Mouse (Mus musculus): Measurements from ENCODE around the gene Efnb2.

Efnb2 gene

GRCm38 (mm10) chr8:8655346-8656340 is 5.4 kb downstream of the Efnb2 start:
- DNase-seq (ENCODE audit: low spot score) = no peak

- no peak for DNase-seq (ENCODE audit: low spot score)
These were observed 7.0 kb downstream of the Efnb2 start for GRCm38 (mm10) chr8:8653906-8654489.

- no peak for DNase-seq (ENCODE audit: low spot score)
These were observed 7.7 kb downstream of the Efnb2 start for GRCm38 (mm10) chr8:8653343-8653742.

GRCm38 (mm10) chr8:8652388-8652787 is 8.7 kb downstream of the Efnb2 start:
- DNase-seq (ENCODE audit: low spot score) = no peak

DNA sequence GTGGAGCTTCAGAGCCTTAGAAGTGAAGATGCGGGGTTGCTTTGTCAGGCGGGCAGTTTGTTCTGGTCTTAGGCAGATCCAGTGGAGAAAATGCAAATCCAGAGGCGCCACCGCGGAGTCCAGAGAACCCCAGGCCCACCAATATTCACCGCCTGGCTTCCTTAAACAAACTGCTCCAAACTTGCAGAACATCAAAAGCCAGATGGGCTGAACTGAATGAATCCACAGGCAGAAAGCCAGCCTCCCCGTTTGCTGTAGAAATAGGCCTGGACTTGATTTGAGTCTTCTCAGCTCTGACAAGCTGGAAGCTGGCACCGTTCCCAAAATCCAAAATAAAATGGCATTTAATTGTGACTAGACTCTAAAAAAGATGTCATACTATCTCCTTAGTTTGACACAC is 11.1 kb downstream of the Efnb2 start:
- DNase-seq (ENCODE audit: low spot score) = no peak

DNA sequence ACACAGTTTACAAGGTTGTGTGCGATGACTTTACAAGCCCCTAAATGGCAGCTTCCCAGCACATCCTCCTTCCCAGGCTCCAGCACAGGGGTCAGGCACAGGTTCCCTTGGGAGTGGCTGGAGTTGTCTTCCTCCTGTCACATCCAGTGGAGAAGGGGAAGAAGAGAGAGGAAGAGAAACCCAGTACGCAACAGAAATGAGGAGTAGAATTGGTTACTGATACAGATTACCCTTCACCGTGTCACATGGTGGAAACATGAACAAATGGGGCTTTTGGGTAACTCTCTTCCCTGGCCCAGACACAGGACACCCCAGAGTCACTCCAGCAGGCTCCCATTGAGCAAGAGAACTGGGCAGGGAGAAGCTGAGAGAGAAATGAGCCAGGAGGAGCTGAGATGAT is 11.5 kb downstream of the Efnb2 start:
- DNase-seq (ENCODE audit: low spot score) = no peak

DNA sequence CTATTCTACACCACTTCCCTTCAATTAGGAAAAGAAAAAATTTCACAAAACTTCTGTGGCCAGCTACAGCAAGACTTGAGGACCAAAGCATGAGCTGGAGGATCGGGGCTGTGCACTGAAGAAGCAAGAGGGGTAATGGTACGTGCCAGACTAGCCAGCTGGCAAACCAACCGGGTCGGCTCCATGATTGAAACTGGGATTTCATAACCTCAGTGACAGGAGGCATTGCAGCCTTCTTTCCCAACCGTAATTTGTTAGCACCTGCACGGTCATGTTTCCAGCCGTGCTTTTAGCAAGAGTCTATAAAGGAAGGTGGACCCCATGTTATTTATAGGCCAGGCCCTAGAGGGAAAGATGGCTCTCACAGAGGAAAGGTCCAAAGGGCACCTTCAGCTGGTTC is 12.4 kb downstream of the Efnb2 start:
- DNase-seq (ENCODE audit: low spot score) = no peak

DNA sequence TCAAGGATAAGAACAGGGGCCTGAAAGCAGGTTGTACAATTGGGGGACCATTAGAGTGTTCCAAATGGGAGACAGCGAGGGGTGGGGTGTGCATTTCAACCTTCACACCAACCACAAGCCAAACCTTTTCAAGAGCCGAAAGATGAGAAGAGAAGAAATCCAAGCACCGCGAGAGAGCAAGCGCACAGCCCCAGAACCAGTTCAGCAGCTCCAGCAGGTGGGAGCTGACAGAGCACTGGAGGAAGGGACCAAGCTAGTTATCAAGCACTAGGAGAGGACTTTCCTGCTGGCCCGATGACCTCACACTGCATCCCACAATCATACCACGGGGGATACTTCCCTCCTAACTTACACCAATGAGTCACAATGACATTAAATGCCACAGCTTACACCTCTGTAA is 13.2 kb downstream of the Efnb2 start:
- DNase-seq (ENCODE audit: low spot score) = no peak

DNA sequence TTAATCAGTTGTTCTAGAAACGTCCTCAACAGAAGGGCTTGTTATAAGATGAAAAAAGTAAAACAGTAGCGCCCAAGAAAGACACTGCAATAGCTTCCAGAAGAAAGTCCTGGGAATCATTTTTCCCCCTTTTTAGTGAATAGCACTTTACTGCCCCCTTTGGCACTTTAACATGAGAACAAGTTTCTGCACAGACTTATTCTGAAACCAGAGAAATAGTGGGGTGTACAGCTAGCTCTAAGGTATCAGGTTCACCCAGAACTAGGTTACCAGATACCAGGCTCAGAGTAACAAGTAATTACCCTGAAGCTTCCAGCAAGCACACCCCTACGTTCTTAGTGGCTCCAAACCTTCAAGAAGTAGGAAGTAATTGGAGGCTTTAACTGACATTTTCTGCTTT is 13.7 kb downstream of the Efnb2 start:
- no peak for DNase-seq (ENCODE audit: low spot score)

DNA sequence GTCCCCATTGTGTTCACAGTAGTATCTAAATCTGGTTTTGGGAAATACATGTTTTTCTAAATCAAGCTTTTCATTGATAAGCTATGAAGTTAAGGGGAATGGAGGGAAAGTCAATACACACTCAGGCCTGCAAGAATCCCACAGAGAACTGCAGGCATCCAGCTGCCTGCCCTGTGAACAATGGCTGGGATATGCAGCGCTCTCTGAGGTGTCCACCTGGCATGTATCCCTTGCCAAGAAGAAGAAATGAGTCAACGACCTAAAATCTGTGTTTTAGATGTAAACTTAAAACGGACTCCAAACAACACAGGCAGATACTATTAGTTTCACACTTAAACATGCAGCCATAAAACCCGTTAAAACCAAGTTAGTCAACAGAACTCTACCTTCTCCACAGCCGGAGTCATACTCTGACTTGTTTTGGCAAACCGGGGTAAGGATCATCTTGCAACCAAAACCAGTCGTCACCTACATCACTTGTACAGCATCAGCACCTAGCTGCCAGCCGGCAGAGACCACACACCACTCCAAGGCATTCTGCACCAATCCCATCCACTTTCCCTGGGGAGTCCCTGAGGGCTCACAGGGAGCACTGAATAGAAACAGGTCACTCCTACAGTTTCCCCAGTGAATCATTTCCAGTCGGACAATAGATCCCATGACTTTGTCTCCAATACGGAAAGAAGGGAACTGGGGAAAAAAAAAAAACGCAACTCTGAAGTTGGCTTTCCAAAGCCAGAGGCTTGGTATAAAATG is 16.7 kb downstream of the Efnb2 start:
- DNase-seq (ENCODE audit: low spot score) = no peak

DNA sequence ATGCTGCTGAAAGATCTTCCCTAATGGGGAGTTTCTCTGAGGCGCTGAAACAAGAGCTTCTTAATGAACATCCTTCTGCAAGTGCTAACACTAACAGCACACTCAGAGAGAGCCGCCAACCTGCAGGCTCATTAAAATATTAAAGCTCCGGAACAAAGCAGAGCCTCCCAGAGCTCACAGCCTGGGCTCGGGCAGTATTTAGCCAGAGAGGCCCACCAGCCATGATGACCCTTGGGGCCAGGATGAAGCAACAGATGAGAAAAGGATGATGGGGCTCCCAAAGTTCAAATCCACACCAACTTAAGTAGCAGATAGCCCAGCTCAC is 20.8 kb downstream of the Efnb2 start:
- DNase-seq (ENCODE audit: low spot score) = no peak

- DNase-seq (ENCODE audit: low spot score) = no peak
These were observed 21.3 kb downstream of the Efnb2 start for GRCm38 (mm10) chr8:8639569-8640263.

DNA sequence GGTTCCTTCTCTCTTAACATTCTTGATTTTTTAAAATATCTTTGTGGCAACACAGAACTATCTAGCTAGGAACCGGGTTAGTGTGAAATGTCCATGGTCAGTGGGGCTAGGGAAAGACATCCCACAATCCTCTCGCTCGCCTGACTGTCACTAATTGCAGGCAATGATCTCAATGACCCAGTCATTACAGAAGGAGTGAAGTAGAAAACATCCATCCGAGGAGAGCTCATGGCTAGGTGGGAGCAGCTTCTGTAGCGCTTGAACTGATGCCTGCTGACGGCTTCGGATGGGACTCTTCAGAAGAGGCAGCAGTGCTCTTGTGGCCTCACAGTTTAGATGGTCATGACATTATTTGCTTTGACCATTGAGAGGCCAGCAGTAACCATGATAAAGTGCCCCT is 29.6 kb downstream of the Efnb2 start:
- DNase-seq (ENCODE audit: low spot score) = no peak

GRCm38 (mm10) chr8:8624017-8624416 is 37.0 kb downstream of the Efnb2 start:
- DNase-seq (ENCODE audit: low spot score) = no peak

DNA sequence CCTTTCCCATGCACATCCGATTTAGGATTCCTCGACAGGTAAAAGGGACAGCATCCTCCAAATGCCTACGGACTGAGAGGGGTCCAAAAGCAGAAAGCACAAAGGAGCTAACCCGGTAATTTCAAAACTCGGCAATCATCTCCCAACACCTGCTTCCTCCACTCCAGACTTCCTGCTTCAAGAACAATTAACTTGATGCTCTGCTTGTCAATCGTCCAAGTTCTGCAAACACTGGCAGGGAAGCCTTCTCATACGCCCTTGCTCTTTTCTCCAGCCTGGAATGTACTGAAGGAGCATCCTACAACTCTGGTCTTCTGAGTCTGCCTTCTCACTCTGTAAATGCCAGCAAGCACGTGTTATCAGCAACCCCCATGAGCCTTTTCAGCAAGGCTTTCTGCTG is 37.6 kb downstream of the Efnb2 start:
- DNase-seq (ENCODE audit: low spot score) = no peak

DNA sequence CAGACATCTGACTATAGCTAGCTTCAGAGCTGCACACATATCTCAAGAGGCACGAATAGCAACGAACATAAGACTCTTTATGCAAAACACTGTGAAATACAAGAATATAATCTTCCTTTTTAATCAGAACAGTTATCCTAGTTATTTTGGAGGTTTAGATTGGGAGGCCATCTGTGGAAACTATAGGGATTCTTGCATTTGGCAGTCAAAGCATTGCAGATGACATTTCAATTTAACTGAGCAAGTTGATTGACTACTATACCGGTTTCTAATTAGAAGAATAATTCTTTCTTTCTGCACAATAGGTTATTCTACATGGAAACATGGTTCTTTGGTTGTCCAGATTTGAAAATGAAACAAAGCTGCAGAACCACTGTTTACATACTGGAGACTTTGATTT is 38.6 kb downstream of the Efnb2 start:
- DNase-seq (ENCODE audit: low spot score) = no peak

- DNase-seq (ENCODE audit: low spot score) = no peak
These were observed 39.0 kb downstream of the Efnb2 start for GRCm38 (mm10) chr8:8622031-8622430.

DNA sequence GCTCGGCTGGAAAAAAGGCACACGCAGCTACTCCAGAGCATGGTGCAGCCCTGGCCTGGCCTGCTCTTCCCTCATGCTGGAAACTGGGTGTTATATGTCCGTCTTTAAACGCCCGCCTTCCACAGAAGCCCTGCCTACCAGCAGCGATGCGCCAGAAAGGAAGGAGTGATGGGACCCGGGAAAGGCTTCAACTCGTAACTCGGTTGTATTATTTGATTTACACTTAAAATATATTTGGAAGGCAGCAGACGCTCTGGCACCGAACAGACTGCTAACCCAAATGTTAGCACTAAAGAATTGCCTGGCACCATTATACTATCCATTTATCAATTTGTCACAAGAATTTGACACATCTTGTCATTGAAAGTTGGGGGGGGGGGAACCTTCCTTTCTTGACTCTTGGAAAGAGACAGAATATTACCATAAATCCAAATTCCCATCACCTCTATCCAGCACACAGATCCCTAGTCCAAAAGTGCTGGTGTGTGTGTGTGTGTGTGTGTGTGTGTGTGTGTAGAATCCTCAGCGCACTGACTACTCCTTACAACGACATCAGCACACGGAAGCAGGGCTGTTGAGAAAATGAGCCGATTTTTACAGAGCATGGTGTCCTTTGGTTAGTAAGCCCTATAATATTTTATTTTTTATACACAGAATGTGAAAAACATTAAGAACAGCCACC is 39.7 kb downstream of the Efnb2 start:
- no peak for DNase-seq (ENCODE audit: low spot score)

GRCm38 (mm10) chr8:8620536-8620935 is 40.5 kb downstream of the Efnb2 start:
- DNase-seq (ENCODE audit: low spot score) = no peak

GRCm38 (mm10) chr8:8619221-8620194 is 41.5 kb downstream of the Efnb2 start:
- no peak for DNase-seq (ENCODE audit: low spot score)

DNA sequence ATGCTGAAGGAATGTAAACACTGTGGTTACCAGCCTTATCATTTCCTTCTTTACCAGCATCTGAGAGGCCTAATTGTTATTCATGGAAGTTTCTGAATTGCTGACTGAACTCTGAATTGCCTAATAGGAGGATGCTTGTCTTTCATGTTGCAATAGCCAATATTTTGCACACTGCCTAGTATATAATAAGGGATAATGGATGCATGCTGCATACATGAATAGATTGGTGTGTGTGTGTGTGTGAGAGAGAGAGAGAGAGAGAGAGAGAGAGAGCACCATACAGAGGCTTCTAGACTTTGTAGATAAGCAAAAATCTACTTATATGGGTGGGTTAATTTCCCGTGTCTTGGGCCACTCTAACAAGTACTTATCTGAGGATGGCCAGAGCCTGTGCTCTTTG is 47.2 kb downstream of the Efnb2 start:
- no peak for DNase-seq (ENCODE audit: low spot score)

Measured in c-Kit-positive CD71-positive TER-119-positive erythroid progenitor cells, embryonic 14.5 days (primary cell).